Mouse (Mus musculus) liver, embryonic 11.5 days (tissue): ENCODE data around the gene Wdfy3. TPM values are rescaled to one million over a fixed set of nuclear protein-coding genes. Genes with fewer than 3 reads are reported as not detected.
A peak's percentile ranks its signal among the peaks of the same experiment; 100 is the strongest.

ENCODE experiments used
- ATAC-seq: fragments of 200-750 bp; cut with Nextera tagmentation; replicated peaks from 2 replicates; pipeline ENCODE4 v1.8.0; 2017; ENCODE audit warnings: moderate number of reproducible peaks, mild to moderate bottlenecking, moderate TSS enrichment, moderate library complexity; ENCODE audit not compliant: low FRiP score
- DNase-seq: peaks from one replicate; pipeline ENCODE4 v3.0.0-alpha.2; 2017; ENCODE audit warnings: low spot score
- H3K27ac ChIP-seq: fragments of 300-500 bp; sonication (generic); 2 replicates; pipeline ENCODE4 v1.5.1; 2014; ENCODE audit warnings: mild to moderate bottlenecking, low read depth, low read length, control low read depth
- H3K27me3 ChIP-seq: fragments of 300-500 bp; sonication (generic); replicated peaks from 2 replicates; pipeline ENCODE4 v1.6.1; 2014; ENCODE audit warnings: low read length, mixed read lengths; ENCODE audit not compliant: control insufficient read depth, insufficient read depth
- H3K36me3 ChIP-seq: fragments of 300-500 bp; sonication (generic); 2 replicates; pipeline ENCODE4 v1.6.1; 2014; ENCODE audit warnings: mild to moderate bottlenecking, low read length, moderate library complexity, mixed read lengths; ENCODE audit not compliant: control insufficient read depth, insufficient read depth
- H3K4me1 ChIP-seq: fragments of 300-500 bp; sonication (generic); replicated peaks from 2 replicates; pipeline ENCODE4 v1.6.1; 2014; ENCODE audit warnings: low read length, mixed read lengths; ENCODE audit not compliant: control insufficient read depth, insufficient read depth
- H3K4me2 ChIP-seq: fragments of 300-500 bp; sonication (generic); 2 replicates; pipeline ENCODE4 v1.6.1; 2014; ENCODE audit warnings: mild to moderate bottlenecking, control low read depth, moderate library complexity
- H3K4me3 ChIP-seq: fragments of 300-500 bp; sonication (generic); 2 replicates; pipeline ENCODE4 v1.5.1; 2014; ENCODE audit warnings: low read depth, low read length, control low read depth
- H3K9ac ChIP-seq: fragments of 300-500 bp; sonication (generic); 2 replicates; pipeline ENCODE4 v1.6.1; 2014; ENCODE audit warnings: low read depth, low read length, control low read depth
- H3K9me3 ChIP-seq: fragments of 300-500 bp; sonication (generic); 2 replicates; pipeline ENCODE4 v1.6.1; 2016; ENCODE audit warnings: low read length, inconsistent platforms, mixed read lengths; ENCODE audit not compliant: control insufficient read depth
- WGBS: fragments of 180-500 bp; shearing (Covaris S2); extraction: QIAGEN DNeasy Blood & Tissue Kit; methylation state at CpG from one replicate; pipeline ENCODE4 v1.1.7; 2014; 5-methylcytosine and 5-hydroxymethylcytosine counted together
- polyA plus RNA-seq: library from polyadenylated mRNA; unstranded; fragments of >200 nt; fragmentation: Nextera tagmentation; extraction: Ambion mirVana; gene quantifications from 2 replicates; pipeline ENCODE4 v1.2.1, GENCODE M21; 2014

The Wdfy3 gene
- polyA plus RNA-seq, 1 experiment from 2014 or later: 12.7 TPM

DNA sequence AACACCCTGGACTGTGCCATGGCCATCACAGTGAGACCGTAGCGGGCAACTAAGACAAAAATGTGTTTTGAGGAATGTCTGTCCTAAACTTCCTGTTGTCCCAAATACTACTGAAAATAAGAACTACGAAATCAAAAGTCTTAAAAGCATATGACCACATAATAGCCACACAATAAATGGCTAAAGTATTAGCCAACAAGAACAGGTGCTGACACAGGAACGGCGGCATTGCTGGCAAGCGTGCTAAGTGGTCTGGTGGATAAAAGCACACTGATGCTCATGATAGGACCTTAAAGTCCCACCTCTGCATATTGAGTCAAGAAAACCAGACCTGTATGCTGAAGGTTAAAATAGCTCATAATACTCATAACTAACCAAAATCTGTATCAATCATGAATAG is 3.3 kb downstream of the Wdfy3 start:
- DNase-seq: no peak
- Histone ChIP-seq H3K4me3 (no peak overlapping the region), H3K9me3 (no peaks in the 10 kb centered on the region), H3K36me3 (no peaks in the 10 kb centered on the region), H3K27ac (no peak overlapping the region), H3K4me1 (peaks cover 38% of the 10 kb centered on the region), H3K4me2 (no peak overlapping the region), H3K9ac (no peak overlapping the region), H3K27me3 (no peaks in the 10 kb centered on the region)
- 90% methylated on average over 6 of the region's 6 CpGs for WGBS
- no peak for ATAC-seq

DNA sequence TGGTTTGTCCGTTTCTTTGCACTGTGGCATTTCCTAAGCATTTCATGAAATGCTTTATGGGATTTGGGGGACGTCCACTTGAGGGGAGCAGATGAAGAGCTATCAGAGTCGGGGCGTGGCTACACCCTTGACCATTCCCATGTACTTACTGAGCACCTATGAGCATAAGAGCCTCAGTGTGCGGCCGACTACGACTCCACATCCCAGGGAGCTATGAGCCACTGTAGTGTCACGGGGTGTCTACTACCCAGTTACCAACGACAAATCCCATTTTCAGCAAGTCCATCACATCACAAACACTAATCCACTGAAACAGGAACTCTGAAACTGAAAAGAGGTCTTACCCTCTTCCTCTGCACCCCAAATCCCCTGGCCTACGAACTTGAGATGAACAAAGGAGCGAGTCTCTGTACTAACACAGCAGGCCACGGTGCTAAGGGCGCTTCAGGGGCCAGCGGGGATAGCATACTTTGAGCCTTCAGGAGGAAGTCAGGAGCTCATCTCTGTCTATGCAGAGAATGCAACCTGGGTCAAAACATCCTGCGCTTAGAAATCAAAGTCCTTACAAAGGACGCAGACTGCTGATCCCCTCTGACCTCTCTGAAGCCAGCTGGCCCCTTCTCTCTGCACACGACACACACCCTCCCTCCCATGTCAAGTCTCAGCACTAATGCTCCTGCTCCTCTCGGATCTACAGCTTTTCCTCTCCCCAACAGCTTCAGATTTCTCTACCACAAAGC is 6.5 kb downstream of the Wdfy3 start:
- H3K4me3 ChIP-seq: no peak overlapping the region
- H3K4me1 ChIP-seq: peaks cover 37% of the 10 kb centered on the region
- H3K9ac ChIP-seq: no peak overlapping the region
- 63% methylated on average over 18 of the region's 18 CpGs for WGBS
- H3K27me3 ChIP-seq: no peaks in the 10 kb centered on the region
- no peak for DNase-seq
- no peak for ATAC-seq
- no peak overlapping the region for H3K4me2 ChIP-seq
- H3K36me3 ChIP-seq: no peaks in the 10 kb centered on the region
- H3K27ac ChIP-seq: peak overlapping the region; percentile 8; the same call in 1 of the 2 replicates
- H3K9me3 ChIP-seq: no peaks in the 10 kb centered on the region

DNA sequence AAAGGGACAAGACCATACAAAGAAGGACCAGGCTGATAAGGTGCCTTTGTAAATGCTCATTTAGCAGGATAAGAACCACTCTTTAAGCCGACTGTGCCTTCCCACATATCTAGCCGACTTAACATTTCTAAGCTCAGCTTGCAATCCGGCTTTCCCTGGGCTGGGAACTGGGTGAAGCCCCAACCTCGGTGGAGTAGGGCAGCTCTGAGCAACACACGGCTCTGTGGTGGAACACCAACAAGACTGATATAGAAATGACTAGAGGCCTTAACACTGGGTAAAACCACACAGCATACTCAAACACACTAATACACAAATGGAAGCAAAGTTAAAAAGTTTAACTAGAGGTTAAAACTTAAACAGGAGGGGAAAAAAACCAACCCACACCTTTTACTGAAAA is 7.9 kb downstream of the Wdfy3 start:
- Histone ChIP-seq H3K27ac (0 out of 2 replicates have a peak overlapping the region, but pooled peaks have one; percentile 53), H3K4me2 (no peak overlapping the region), H3K9me3 (no peaks in the 10 kb centered on the region), H3K4me3 (no peak overlapping the region), H3K9ac (no peak overlapping the region), H3K27me3 (no peaks in the 10 kb centered on the region), H3K36me3 (no peaks in the 10 kb centered on the region), H3K4me1 (peaks cover 35% of the 10 kb centered on the region)
- ATAC-seq (no peak; the same call in 1 of the 2 replicates), DNase-seq (no peak)
- 35% methylated on average over 5 of the region's 5 CpGs for WGBS

DNA sequence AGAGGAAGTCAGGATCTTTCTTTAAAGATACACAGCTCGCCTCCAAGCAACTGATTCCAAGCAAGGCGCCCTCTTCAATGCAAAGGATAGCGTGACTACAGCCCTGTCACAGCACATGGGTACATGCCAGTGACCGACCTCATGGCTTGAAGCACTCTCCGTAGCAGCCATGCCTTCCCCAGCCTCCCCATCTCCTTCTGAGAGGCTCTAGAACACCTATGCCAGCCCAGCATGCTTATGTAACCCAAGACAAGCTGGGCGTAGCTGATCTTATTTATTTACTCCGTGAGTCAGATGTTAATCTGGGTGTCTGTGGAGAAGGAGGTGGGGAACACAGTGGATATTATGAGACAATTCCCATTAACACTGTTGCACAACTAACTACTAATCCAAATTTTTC is 13.8 kb downstream of the Wdfy3 start:
- no peak overlapping the region for H3K27ac ChIP-seq
- no peaks in the 10 kb centered on the region for H3K36me3 ChIP-seq
- H3K4me1 ChIP-seq: peaks cover 28% of the 10 kb centered on the region
- H3K4me2 ChIP-seq: no peak overlapping the region
- DNase-seq (no peak), ATAC-seq (no peak)
- no peak overlapping the region for H3K4me3 ChIP-seq
- no peaks in the 10 kb centered on the region for H3K9me3 ChIP-seq
- WGBS: 64% methylated on average over 7 of the region's 7 CpGs
- no peak overlapping the region for H3K9ac ChIP-seq
- H3K27me3 ChIP-seq: no peaks in the 10 kb centered on the region

- no peaks in the 10 kb centered on the region for H3K9me3 ChIP-seq
- peaks cover 35% of the 10 kb centered on the region for H3K4me1 ChIP-seq
- H3K4me2 ChIP-seq: no peak overlapping the region
- DNase-seq (no peak), ATAC-seq (0 out of 2 replicates have a peak, but pooled peaks have one; percentile 9)
- WGBS: 33% methylated on average over 3 of the region's 3 CpGs
- no peaks in the 10 kb centered on the region for H3K27me3 ChIP-seq
- H3K36me3 ChIP-seq: no peaks in the 10 kb centered on the region
- no peak overlapping the region for H3K9ac ChIP-seq
- no peak overlapping the region for H3K4me3 ChIP-seq
- H3K27ac ChIP-seq: no peak overlapping the region
Measured at GRCm38 (mm10) chr5:102055130-102055641, 14.5 kb downstream of the Wdfy3 start.

DNA sequence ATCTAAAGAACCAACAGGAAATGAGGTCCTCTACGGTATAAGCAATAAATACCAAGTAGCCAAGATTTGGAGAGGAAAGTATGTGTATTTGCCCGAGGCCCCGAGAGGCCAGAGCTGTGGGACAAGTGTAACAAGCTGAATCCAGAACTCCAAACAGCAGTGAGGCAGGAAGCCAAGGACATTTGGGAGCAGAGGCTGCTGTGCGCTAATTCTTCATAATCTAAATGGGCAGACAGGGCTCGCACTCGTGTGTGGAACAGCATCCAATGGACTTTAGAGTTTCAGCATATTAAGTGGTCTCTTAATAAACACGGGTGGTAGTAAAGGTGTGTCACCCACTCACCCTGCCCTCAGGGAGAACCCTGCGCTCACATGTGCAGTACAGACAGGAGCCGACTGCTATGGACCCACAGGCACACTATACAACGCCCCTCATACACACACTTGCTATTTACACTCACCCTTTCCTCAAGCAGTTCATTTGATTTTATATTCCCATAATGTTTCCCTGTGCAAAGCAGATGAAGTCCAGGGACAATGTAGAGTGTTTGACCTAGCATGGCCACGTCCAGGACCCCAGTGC is 15.1 kb downstream of the Wdfy3 start:
- peaks cover 36% of the 10 kb centered on the region for H3K4me1 ChIP-seq
- H3K4me3 ChIP-seq: no peak overlapping the region
- H3K27ac ChIP-seq: no peak overlapping the region
- no peaks in the 10 kb centered on the region for H3K9me3 ChIP-seq
- H3K9ac ChIP-seq: no peak overlapping the region
- DNase-seq: no peak
- no peaks in the 10 kb centered on the region for H3K36me3 ChIP-seq
- no peak for ATAC-seq
- WGBS: 67% methylated on average over 11 of the region's 11 CpGs
- H3K27me3 ChIP-seq: no peaks in the 10 kb centered on the region
- H3K4me2 ChIP-seq: no peak overlapping the region

- Histone ChIP-seq H3K9ac (no peak overlapping the region), H3K27ac (peak overlapping the region; percentile 8; the same call in 1 of the 2 replicates), H3K4me1 (peaks cover 36% of the 10 kb centered on the region), H3K9me3 (no peaks in the 10 kb centered on the region), H3K4me2 (peak overlapping the region; percentile 35), H3K27me3 (no peaks in the 10 kb centered on the region), H3K36me3 (no peaks in the 10 kb centered on the region), H3K4me3 (0 out of 2 replicates have a peak overlapping the region, but pooled peaks have one; percentile 7)
- ATAC-seq (0 out of 2 replicates have a peak, but pooled peaks have one; percentile 20), DNase-seq (no peak)
- 79% methylated on average over 6 of the region's 6 CpGs for WGBS
Measured at GRCm38 (mm10) chr5:102052906-102053305, 16.8 kb downstream of the Wdfy3 start.

DNA sequence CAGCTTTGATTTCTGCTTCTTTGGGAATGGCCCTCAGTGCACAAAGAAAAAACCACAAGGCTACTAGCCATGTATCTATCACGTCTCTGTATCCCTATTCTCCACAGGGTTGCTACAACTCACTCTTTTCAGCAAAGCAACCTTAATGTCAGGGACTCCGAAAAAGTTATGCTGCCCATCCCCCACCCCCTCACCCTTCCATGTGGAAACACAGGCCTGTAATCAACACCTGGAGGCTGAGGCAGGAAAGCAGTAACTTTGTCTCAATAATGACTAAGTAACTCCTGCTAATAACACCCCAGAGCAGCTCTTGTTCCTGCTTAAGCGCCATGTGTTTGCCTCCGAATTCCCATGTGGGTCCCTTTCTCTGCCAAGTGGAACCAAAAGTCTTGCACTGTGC is 17.3 kb downstream of the Wdfy3 start:
- Histone ChIP-seq H3K9me3 (no peaks in the 10 kb centered on the region), H3K36me3 (no peaks in the 10 kb centered on the region), H3K4me2 (peak overlapping the region; percentile 35), H3K27me3 (no peaks in the 10 kb centered on the region), H3K9ac (no peak overlapping the region), H3K4me3 (0 out of 2 replicates have a peak overlapping the region, but pooled peaks have one; percentile 7), H3K27ac (peak overlapping the region; percentile 8; the same call in 1 of the 2 replicates), H3K4me1 (peaks cover 36% of the 10 kb centered on the region)
- ATAC-seq (no peak), DNase-seq (no peak)
- WGBS: 85% methylated on average over 4 of the region's 4 CpGs
